ENCODE assay signal across 27 mouse cellular contexts in genomic region chr2:27114169-27114568, GRCm38 (mm10). TPM values are rescaled to one million over a fixed set of nuclear protein-coding genes. Genes with fewer than 3 reads are reported as not detected.
"Had no signal": no experiment of that assay in that cellular context is flagged by ENCODE, and none has a peak within 500 bp of the region (broad histone marks: within the 10 kb centered on the region; RNA-seq: fewer than 3 reads in every experiment).

No protein-coding gene starts in this region.

- H3K27me3 ChIP-seq: embryonic facial prominence, embryonic 15.5 days; forebrain, embryonic 13.5 days; forebrain, embryonic 15.5 days had no signal

- DNase-seq: cerebellum, adult 18-20 months; cerebellum, adult 2 months; cerebellum, adult 8-10 months; cerebellum, adult 9-10 months; cerebellum, adult 9-11 months; cerebellum, postnatal 25 days; cerebellum, postnatal 36 days; embryo, embryonic 11 days; forebrain, postnatal 0 days; gastrocnemius, adult 2 months; gastrocnemius, postnatal 10 days; gastrocnemius, postnatal 14 days; gastrocnemius, postnatal 25 days; gastrocnemius, postnatal 36 days; heart, adult 11 months had no signal

- H3K9ac ChIP-seq: embryonic facial prominence, embryonic 12.5 days; embryonic facial prominence, embryonic 13.5 days; embryonic facial prominence, embryonic 15.5 days; forebrain, embryonic 12.5 days; forebrain, embryonic 13.5 days; forebrain, embryonic 15.5 days; forebrain, postnatal 0 days had no signal

- H3K4me3 ChIP-seq: embryonic facial prominence, embryonic 10.5 days; embryonic facial prominence, embryonic 12.5 days; embryonic facial prominence, embryonic 13.5 days; embryonic facial prominence, embryonic 15.5 days; erythroblast, embryonic 14.5 days; forebrain, embryonic 10.5 days; forebrain, embryonic 12.5 days; forebrain, embryonic 13.5 days; forebrain, embryonic 15.5 days; gastrocnemius, adult 2 months had no signal

- H3K4me1 ChIP-seq: embryonic facial prominence, embryonic 13.5 days; forebrain, embryonic 15.5 days had no signal

- H3K36me3 ChIP-seq: embryonic facial prominence, embryonic 10.5 days; embryonic facial prominence, embryonic 12.5 days; embryonic facial prominence, embryonic 13.5 days; embryonic facial prominence, embryonic 15.5 days; forebrain, embryonic 10.5 days; forebrain, embryonic 12.5 days; forebrain, embryonic 15.5 days had no signal

- H3K27ac ChIP-seq: embryonic facial prominence, embryonic 10.5 days; embryonic facial prominence, embryonic 12.5 days; embryonic facial prominence, embryonic 13.5 days; embryonic facial prominence, embryonic 15.5 days; forebrain, embryonic 10.5 days; forebrain, embryonic 12.5 days; forebrain, embryonic 13.5 days; forebrain, embryonic 15.5 days; gastrocnemius, adult 2 months had no signal

- H3K9me3 ChIP-seq: embryonic facial prominence, embryonic 10.5 days; embryonic facial prominence, embryonic 12.5 days; embryonic facial prominence, embryonic 13.5 days; embryonic facial prominence, embryonic 15.5 days; forebrain, embryonic 10.5 days; forebrain, embryonic 12.5 days; forebrain, embryonic 13.5 days; forebrain, embryonic 15.5 days had no signal

- H3K4me2 ChIP-seq: embryonic facial prominence, embryonic 12.5 days; embryonic facial prominence, embryonic 13.5 days; embryonic facial prominence, embryonic 15.5 days; forebrain, embryonic 12.5 days; forebrain, embryonic 13.5 days; forebrain, embryonic 15.5 days had no signal

- ATAC-seq: forebrain, embryonic 13.5 days; forebrain, embryonic 14.5 days; forebrain, embryonic 15.5 days; forebrain, embryonic 16.5 days had no signal

RNA-seq across cellular contexts. Expression of gene Fam163b, which starts 28.1 kb away (rescaled TPM):
- polyA plus RNA-seq: erythroblast, embryonic 14.5 days had no signal

RNA-seq across cellular contexts. Expression of gene Adamtsl2, which starts 35.0 kb away (rescaled TPM):
- polyA plus RNA-seq: erythroblast, embryonic 14.5 days had no signal

RNA-seq across cellular contexts. Expression of gene Mymk, which starts 42.2 kb away (rescaled TPM):
- polyA plus RNA-seq: erythroblast, embryonic 14.5 days; forebrain, embryonic 10.5 days; forebrain, embryonic 11.5 days; forebrain, embryonic 13.5 days; forebrain, embryonic 14.5 days; forebrain, embryonic 16.5 days had no signal

RNA-seq across cellular contexts. Expression of gene Dbh, which starts 50.9 kb away (rescaled TPM):
- polyA plus RNA-seq: erythroblast, embryonic 14.5 days; forebrain, embryonic 10.5 days; forebrain, embryonic 11.5 days; forebrain, embryonic 12.5 days; forebrain, embryonic 13.5 days; forebrain, embryonic 14.5 days; forebrain, embryonic 15.5 days; forebrain, embryonic 16.5 days had no signal
